Mouse (Mus musculus) heart, embryonic 10.5 days (tissue): ENCODE results near the gene H2-T22. TPM values are rescaled to one million over a fixed set of nuclear protein-coding genes. Genes with fewer than 3 reads are reported as not detected.
"Not testable (repeated sequence)": the region's sequence is repeated elsewhere in the genome, so short reads cannot be mapped to it uniquely, and the experiment has no call there.

ENCODE experiments used
- DNase-seq: peaks from one replicate; pipeline ENCODE4 v3.0.0-alpha.2; 2017; ENCODE audit warnings: low spot score
- H3K27ac ChIP-seq: fragments of 300-500 bp; sonication (generic); 2 replicates; pipeline ENCODE4 v1.5.1; 2016; ENCODE audit warnings: mild to moderate bottlenecking
- H3K27me3 ChIP-seq: fragments of 300-500 bp; sonication (generic); 2 replicates; pipeline ENCODE4 v1.6.1; 2016; ENCODE audit warnings: mild to moderate bottlenecking; ENCODE audit not compliant: poor library complexity, insufficient read depth, severe bottlenecking
- H3K36me3 ChIP-seq: fragments of 300-500 bp; sonication (generic); 2 replicates; pipeline ENCODE4 v1.6.1; 2016; ENCODE audit warnings: mild to moderate bottlenecking, moderate library complexity
- H3K4me1 ChIP-seq: fragments of 300-500 bp; sonication (generic); 2 replicates; pipeline ENCODE4 v1.6.1; 2016; ENCODE audit warnings: mild to moderate bottlenecking
- H3K4me3 ChIP-seq: fragments of 300-500 bp; sonication (generic); 2 replicates; pipeline ENCODE4 v1.5.1; 2016; ENCODE audit warnings: mild to moderate bottlenecking, moderate library complexity
- H3K9me3 ChIP-seq: fragments of 300-500 bp; sonication (generic); 2 replicates; pipeline ENCODE4 v1.6.1; 2016; ENCODE audit warnings: mild to moderate bottlenecking, moderate library complexity
- WGBS: fragments of 180-500 bp; shearing (Covaris S2); methylation state at CpG from one replicate; pipeline ENCODE4 v1.1.7; 2016; 5-methylcytosine and 5-hydroxymethylcytosine counted together
- polyA plus RNA-seq: library from polyadenylated mRNA; unstranded; fragments of >200 nt; fragmentation: Nextera tagmentation; extraction: Ambion mirVana; gene quantifications from 2 replicates; pipeline ENCODE4 v1.2.1, GENCODE M21; 2016

Gene H2-T22
- polyA plus RNA-seq, 1 experiment from 2014 or later = 7.2 TPM

DNA sequence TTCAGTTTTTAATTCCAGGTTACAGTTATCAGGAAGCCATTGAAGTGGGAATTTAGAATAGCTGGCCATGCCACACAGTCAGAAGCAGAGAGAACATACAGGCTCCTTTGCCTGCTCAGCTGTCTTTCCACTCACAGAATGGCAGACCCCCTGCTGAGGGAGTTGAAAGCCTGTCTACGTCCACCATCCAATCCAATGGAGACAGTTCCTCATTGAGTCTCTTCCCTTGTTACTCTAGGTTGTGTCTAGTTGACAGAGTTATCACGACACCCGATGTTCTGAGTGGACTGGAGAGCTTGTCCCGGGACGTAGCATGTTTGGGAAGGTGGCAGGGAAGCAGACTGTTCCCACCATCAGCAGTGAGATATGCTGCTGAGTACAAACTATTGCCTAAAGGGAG is 17.4 kb downstream of the H2-T22 start:
- Histone ChIP-seq H3K4me1 (peaks cover 20% of the 10 kb centered on the region), H3K27me3 (no peaks in the 10 kb centered on the region), H3K9me3 (no peaks in the 10 kb centered on the region), H3K4me3 (no peak overlapping the region), H3K36me3 (no peaks in the 10 kb centered on the region), H3K27ac (no peak overlapping the region)
- DNase-seq = no peak
- whole genome bisulfite sequencing = 53% methylated on average over 5 of the region's 5 CpGs

- Histone ChIP-seq H3K4me3 (no peak overlapping the region), H3K27ac (no peak overlapping the region), H3K9me3 (no peaks in the 10 kb centered on the region), H3K36me3 (no peaks in the 10 kb centered on the region), H3K4me1 (peaks cover 25% of the 10 kb centered on the region), H3K27me3 (no peaks in the 10 kb centered on the region)
- no peak for DNase-seq
- WGBS = 57% methylated on average over 9 of the region's 9 CpGs
These were observed 18.6 kb downstream of the H2-T22 start for GRCm38 (mm10) chr17:36023710-36024654.

- WGBS = 88% methylated on average over 6 of the region's 6 CpGs
- Histone ChIP-seq H3K9me3 (no peaks in the 10 kb centered on the region), H3K36me3 (no peaks in the 10 kb centered on the region), H3K27me3 (no peaks in the 10 kb centered on the region), H3K4me3 (no peak overlapping the region), H3K4me1 (peaks cover 25% of the 10 kb centered on the region), H3K27ac (no peak overlapping the region)
- no peak for DNase-seq
These were observed 19.6 kb downstream of the H2-T22 start for GRCm38 (mm10) chr17:36022922-36023321.

DNA sequence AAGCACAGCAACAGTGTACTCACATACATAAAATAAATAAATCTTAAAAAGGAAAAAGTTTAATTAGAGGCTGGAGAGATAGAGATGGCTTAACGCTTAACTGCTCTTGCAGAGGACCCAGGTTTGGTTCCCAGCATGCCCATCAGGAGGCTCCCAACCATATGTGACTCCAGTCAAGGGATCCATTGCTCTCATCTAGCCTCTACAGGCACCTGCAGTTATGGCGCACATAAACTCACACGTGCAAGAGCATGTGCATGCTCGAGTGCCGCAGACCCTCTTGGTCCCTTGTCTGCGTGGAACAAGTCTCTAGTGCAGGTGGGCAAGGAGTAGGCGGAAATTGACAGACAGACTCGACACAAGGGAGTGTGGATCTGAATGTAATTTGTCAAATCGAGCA is 20.4 kb downstream of the H2-T22 start:
- H3K27me3 ChIP-seq = no peaks in the 10 kb centered on the region
- WGBS = 89% methylated on average over 9 of the region's 9 CpGs
- DNase-seq = no peak
- H3K4me3 ChIP-seq = no peak overlapping the region
- H3K36me3 ChIP-seq = no peaks in the 10 kb centered on the region
- H3K27ac ChIP-seq = no peak overlapping the region
- H3K4me1 ChIP-seq = peaks cover 25% of the 10 kb centered on the region
- no peaks in the 10 kb centered on the region for H3K9me3 ChIP-seq

DNA sequence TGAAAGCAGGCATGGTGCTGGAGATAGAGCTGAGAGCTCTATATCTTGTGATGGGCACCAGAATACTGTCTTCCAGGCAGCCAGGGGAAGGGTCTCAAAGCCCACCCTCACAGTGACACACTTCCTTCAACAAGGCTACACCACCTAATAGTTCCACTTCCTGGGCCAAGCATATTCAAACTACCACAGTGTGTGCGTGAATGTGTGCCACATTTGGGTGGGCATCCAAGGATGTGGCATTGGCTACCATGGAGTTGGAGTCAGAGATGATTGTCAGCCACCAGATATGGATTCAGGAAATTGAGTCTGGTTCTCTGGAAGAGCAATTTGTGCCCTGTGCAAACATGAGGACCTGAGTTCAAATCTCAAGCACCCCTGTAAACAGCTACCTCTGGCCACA is 21.2 kb downstream of the H2-T22 start:
- Histone ChIP-seq H3K4me1 (peaks cover 25% of the 10 kb centered on the region), H3K27me3 (no peaks in the 10 kb centered on the region), H3K36me3 (no peaks in the 10 kb centered on the region), H3K9me3 (no peaks in the 10 kb centered on the region), H3K4me3 (peak overlapping the region; percentile 42; the same call in 1 of the 2 replicates), H3K27ac (no peak overlapping the region; the same call in 1 of the 2 replicates)
- DNase-seq = no peak
- 83% methylated on average over 1 of the region's 1 CpGs for WGBS

- Histone ChIP-seq H3K4me1 (peaks cover 25% of the 10 kb centered on the region), H3K4me3 (peak within 1 kb of the TSS; percentile 42; the same call in 1 of the 2 replicates), H3K9me3 (no peaks in the 10 kb centered on the region), H3K27me3 (no peaks in the 10 kb centered on the region), H3K27ac (peak within 1 kb of the TSS; percentile 64; the same call in 1 of the 2 replicates), H3K36me3 (peaks cover 5% of the 10 kb centered on the region; the same call in 1 of the 2 replicates)
- 25% methylated on average over 15 of the region's 15 CpGs for WGBS
- DNase-seq = peak; percentile 86
These were observed 22.1 kb downstream of the H2-T22 start, which contains the start of gene H2-T24 for GRCm38 (mm10) chr17:36020191-36021073. H2-T24 (minus strand) TSS chr17:36020560.

GRCm38 (mm10) chr17:36019519-36019918 is 23.0 kb downstream of the H2-T22 start:
- H3K27ac ChIP-seq = 0 out of 2 replicates have a peak overlapping the region, but pooled peaks have one; percentile 64
- DNase-seq = no peak
- peaks cover 15% of the 10 kb centered on the region for H3K36me3 ChIP-seq
- WGBS = 75% methylated on average over 3 of the region's 3 CpGs
- H3K4me3 ChIP-seq = peak overlapping the region; percentile 42; the same call in 1 of the 2 replicates
- no peaks in the 10 kb centered on the region for H3K27me3 ChIP-seq
- H3K4me1 ChIP-seq = peaks cover 23% of the 10 kb centered on the region
- no peaks in the 10 kb centered on the region for H3K9me3 ChIP-seq

DNA sequence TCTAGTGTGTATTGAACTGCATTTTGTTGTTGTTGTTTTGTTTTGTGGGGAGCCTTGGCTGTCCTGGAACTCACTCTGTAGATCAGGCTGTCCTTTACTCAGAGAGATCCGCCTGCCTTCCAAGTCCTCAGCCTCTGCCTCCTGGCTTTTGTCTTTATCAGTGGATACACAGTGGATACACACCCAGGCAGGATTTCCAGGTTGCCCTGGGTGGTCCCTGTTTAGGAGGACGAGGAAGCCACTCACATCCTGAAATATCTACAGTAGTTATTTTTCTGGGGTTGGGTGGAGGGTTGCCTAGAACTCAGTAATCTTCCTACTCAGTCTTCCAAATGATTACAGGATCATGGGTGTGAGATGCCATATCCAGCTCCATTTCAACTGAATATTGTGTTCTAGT is 23.6 kb downstream of the H2-T22 start:
- no peak overlapping the region for H3K4me3 ChIP-seq
- WGBS = 51% methylated on average over 2 of the region's 2 CpGs

GRCm38 (mm10) chr17:36017046-36017445 is 25.5 kb downstream of the H2-T22 start:
- 87% methylated on average over 5 of the region's 5 CpGs for WGBS

More for the DNA sequence above, 23.6 kb downstream of the H2-T22 start:
- peaks cover 20% of the 10 kb centered on the region for H3K36me3 ChIP-seq
- H3K27me3 ChIP-seq = no peaks in the 10 kb centered on the region
- no peak for DNase-seq
- H3K27ac ChIP-seq = no peak overlapping the region
- no peaks in the 10 kb centered on the region for H3K9me3 ChIP-seq
- peaks cover 20% of the 10 kb centered on the region for H3K4me1 ChIP-seq

DNA sequence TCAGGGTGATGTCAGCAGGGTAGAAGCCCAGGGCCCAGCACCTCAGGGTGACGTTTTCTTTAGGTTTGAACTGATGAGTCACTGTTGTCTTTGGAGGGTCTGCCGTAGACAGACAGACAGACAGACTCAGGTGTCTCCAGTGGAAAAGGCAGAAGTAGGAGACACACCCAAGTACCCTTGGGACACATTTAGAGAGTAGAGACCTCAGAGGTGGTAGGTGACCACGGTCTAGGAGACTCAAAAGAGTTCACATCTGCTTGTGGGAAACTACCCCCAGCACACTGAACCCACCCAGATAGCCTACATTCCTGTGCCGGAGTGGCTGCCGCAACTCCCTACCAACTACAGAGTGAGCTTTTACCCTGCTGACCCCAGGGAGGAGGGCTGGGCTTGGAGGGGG is 27.6 kb downstream of the H2-T22 start:
- no peaks in the 10 kb centered on the region for H3K9me3 ChIP-seq

More at GRCm38 (mm10) chr17:36017046-36017445, 25.5 kb downstream of the H2-T22 start:
- DNase-seq = no peak
- Histone ChIP-seq H3K4me3 (no peak overlapping the region), H3K4me1 (peaks cover 15% of the 10 kb centered on the region; the same call in 1 of the 2 replicates), H3K27ac (no peak overlapping the region), H3K27me3 (no peaks in the 10 kb centered on the region), H3K36me3 (peaks cover 20% of the 10 kb centered on the region), H3K9me3 (no peaks in the 10 kb centered on the region)

GRCm38 (mm10) chr17:36004409-36004808 is 38.1 kb downstream of the H2-T22 start:
- WGBS = 92% methylated on average over 7 of the region's 7 CpGs

More for the DNA sequence above, 27.6 kb downstream of the H2-T22 start:
- no peak overlapping the region for H3K4me3 ChIP-seq
- H3K27ac ChIP-seq = no peak overlapping the region
- H3K27me3 ChIP-seq = no peaks in the 10 kb centered on the region
- DNase-seq = no peak
- H3K36me3 ChIP-seq = peaks cover 20% of the 10 kb centered on the region
- 0 out of 2 replicates have a peak, but pooled peaks cover 3% of the 10 kb centered on the region for H3K4me1 ChIP-seq
- WGBS = 94% methylated on average over 5 of the region's 5 CpGs

GRCm38 (mm10) chr17:36003331-36003730 is 39.2 kb downstream of the H2-T22 start:
- peaks cover 10% of the 10 kb centered on the region; the same call in 1 of the 2 replicates for H3K36me3 ChIP-seq
- 95% methylated on average over 7 of the region's 7 CpGs for WGBS
- no peaks in the 10 kb centered on the region for H3K27me3 ChIP-seq
- H3K4me3 ChIP-seq = no peak overlapping the region
- no peak for DNase-seq
- H3K27ac ChIP-seq = no peak overlapping the region
- H3K4me1 ChIP-seq = no peaks in the 10 kb centered on the region
- H3K9me3 ChIP-seq = no peaks in the 10 kb centered on the region

More at GRCm38 (mm10) chr17:36004409-36004808, 38.1 kb downstream of the H2-T22 start:
- not testable (repeated sequence) for DNase-seq, H3K9me3 ChIP-seq, H3K27ac ChIP-seq, H3K27me3 ChIP-seq, H3K4me3 ChIP-seq, H3K4me1 ChIP-seq
- peaks cover 10% of the 10 kb centered on the region; the same call in 1 of the 2 replicates for H3K36me3 ChIP-seq
